Mouse (Mus musculus) CH12F3 (cell line): ENCODE results near the gene Gm5622.
"Not testable (repeated sequence)": the region's sequence is repeated elsewhere in the genome, so short reads cannot be mapped to it uniquely, and the experiment has no call there.

Source experiments
- in situ Hi-C: fragments of 300-500 bp; cut with MboI; formaldehyde crosslinking; loops from 2 replicates; pipeline ENCODE4 v1.14.3; 2020; ENCODE audit warnings: low sequenced_read_pairs

Gene Gm5622

GRCm38 (mm10) chr14:51552490-51552889, at the start of gene Gm5622:
Gene Gm5622 (plus strand): TSS chr14:51552790.
- in situ Hi-C loops: no loop called here

DNA sequence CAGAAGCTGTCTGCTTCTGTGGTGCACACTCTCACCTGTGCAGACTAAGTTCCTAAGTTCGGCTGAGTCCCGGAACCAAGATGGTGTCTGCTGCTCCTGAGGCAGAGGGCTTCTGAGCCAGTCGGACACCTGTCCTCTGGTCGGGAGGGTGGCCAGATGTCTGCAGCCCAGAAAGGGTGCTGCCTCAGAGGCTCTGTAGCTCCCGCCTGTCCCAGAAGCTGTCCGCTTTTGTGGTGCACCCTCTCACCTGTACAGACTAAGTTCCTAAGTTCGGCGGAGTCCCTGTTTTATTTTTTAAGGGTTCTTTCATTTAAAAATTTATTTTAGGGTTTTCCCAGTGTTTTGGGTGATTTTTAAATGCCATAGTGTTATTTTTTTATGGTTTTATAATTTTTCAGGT, 45.2 kb upstream of the Gm5622 start:
- in situ Hi-C loops: no loop called here

DNA sequence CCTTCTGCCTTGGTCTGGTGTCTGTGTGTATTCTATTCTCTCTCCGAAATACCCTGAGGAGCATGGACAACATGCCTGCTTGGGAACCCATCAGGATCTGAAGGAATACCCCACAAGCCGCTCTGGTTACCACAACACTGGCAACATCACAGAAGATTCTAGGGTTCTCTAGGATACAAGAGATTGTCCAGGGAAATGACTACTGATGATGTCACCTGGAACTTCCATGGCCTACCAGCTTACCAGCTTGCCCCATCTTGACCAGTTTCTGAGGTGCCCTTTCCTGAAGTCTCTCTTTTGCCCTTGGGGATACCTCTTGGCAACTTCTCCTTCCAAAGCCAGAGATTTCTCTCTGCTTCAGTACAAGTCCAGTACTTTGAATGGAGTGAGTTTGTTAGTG, 21.4 kb downstream of the Gm5622 start, which contains the start of gene Gm17175:
Gm17175 (minus strand) TSS at position 101 of the 400 bp plus-strand sequence.
- in situ Hi-C loops: not testable (repeated sequence)

- in situ Hi-C loops: not testable (repeated sequence)
Observed at GRCm38 (mm10) chr14:51592039-51592438, 39.4 kb downstream of the Gm5622 start, which contains the start of gene Gm17174. Gene Gm17174 (minus strand): TSS chr14:51592139.

DNA sequence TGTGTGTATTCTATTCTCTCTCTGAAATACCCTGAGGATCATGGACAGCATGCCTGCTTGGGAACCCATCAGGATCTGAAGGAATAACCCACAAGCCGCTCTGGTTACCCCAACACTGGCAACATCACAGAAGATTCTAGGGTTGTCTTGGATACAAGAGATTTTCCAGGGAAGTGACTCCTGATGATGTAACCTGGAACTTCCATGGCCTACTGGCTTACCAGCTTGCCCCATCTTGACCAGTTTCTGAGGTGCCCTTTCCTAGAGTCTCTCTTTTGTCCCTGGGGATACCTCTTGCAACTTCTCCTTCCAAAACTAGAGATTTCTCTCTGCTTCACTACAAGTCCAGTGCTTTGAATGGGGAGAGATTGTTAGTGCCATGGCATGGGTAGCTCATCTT, 58.6 kb downstream of the Gm5622 start, which contains the start of gene Gm17078:
Gm17078 (minus strand) TSS at position 101 of the 400 bp plus-strand sequence.
- in situ Hi-C loops: no loop called here

DNA sequence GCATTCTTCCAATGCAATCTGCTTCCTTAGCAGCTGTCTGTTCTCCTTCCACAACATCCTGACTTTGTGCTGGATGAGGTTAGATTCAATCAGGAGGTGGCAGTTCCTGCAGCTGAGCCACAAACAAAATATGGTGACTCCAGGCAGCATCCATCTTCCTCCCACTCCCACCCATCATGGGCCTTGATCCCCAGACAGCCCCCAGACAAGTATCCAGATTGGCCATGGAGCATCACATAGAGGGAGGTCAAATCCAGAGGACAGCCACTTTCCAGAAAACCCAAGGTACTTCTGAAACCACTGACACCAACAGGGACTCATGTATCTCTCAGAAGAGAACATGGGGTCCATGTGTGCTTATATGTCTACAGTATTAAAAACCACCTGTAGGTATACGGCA, 79.8 kb downstream of the Gm5622 start:
- in situ Hi-C loops: not testable (repeated sequence)

- in situ Hi-C loops: not testable (repeated sequence)
Observed at GRCm38 (mm10) chr14:51635566-51635965, 83.0 kb downstream of the Gm5622 start, which contains the start of gene Gm4181. Gene Gm4181 (minus strand): TSS chr14:51635666.

- in situ Hi-C loops: no loop called here
Observed at GRCm38 (mm10) chr14:51677269-51677668, 124.7 kb downstream of the Gm5622 start.

DNA sequence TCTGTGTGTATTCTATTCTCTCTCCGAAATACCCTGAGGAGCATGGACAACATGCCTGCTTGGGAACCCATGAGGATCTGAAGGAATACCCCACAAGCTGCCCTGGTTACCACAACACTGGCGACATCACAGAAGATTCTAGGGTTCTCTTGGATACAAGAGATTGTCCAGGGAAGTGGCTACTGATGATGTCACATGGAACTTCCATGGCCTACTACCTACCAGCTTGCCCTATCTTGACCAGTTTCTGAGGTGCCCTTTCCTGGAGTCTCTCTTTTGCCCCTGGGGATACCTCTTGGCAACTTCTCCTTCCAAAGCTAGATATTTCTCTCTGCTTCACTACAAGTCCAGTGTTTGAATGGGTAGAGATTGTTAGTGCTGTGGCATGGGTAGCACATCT, 142.8 kb downstream of the Gm5622 start, which contains the start of gene Gm17079:
Gm17079 (minus strand) TSS at position 101 of the 400 bp plus-strand sequence.
- in situ Hi-C loops: not testable (repeated sequence)
